Mouse (Mus musculus): Measurements from ENCODE around the gene Ppp2r3d. TPM values are rescaled to one million over a fixed set of nuclear protein-coding genes. Genes with fewer than 3 reads are reported as not detected.

The Ppp2r3d gene
- polyA plus RNA-seq (2017; shearing (Covaris generic)), result 10 to 100 TPM; 81.1 to 85.2 TPM

GRCm38 (mm10) chr9:124476096-124476902 lies at the start of gene Ppp2r3d:
Gene Ppp2r3d (minus strand): TSS chr9:124476898.

DNA sequence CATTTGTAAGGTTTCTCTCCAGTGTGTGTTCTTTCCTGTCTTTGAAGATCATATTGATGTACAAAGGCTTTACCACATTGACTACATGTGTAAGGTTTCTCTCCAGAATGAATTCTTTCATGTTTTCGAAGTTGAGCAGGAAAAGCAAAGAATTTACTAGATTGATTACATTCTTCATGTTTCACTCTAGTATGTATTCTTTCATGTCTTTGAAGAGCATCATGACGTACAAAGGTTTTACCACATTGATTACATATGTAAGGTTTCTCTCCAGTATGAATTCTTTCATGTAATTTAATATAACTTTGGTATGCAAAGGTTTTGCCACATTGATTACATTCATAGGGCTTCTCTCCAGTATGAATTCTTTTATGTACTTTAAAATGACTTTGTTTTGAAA lies 17.0 kb upstream of the Ppp2r3d start, which contains the start of gene Gm21836:
TSS of gene Gm21836 (minus strand) at position 101 of the 400 bp plus-strand sequence.

Other genes starting within 250 kb of the Ppp2r3d start
- 10 to 100 TPM; 19.2 to 23.0 TPM for gene 2010315B03Rik, start 164.2 kb downstream of the Ppp2r3d start, polyA plus RNA-seq (2017; shearing (Covaris generic))
- gene Gm21836, start 16.9 kb upstream of the Ppp2r3d start, polyA plus RNA-seq (2017; shearing (Covaris generic)), result not detected

Data from inflammation-experienced regulatory T-cells (primary cell).